Mouse (Mus musculus) hindlimb bud, embryonic 11.5 days (tissue): ENCODE data around the gene Wfikkn2.
A peak's percentile ranks its signal among the peaks of the same experiment; 100 is the strongest.

Experiments
- DNase-seq: peaks from one replicate; pipeline ENCODE4 v3.0.0-alpha.2; 2012; ENCODE audit warnings: low read depth, low spot score; ENCODE audit errors: extremely low spot score

Wfikkn2 gene

DNA sequence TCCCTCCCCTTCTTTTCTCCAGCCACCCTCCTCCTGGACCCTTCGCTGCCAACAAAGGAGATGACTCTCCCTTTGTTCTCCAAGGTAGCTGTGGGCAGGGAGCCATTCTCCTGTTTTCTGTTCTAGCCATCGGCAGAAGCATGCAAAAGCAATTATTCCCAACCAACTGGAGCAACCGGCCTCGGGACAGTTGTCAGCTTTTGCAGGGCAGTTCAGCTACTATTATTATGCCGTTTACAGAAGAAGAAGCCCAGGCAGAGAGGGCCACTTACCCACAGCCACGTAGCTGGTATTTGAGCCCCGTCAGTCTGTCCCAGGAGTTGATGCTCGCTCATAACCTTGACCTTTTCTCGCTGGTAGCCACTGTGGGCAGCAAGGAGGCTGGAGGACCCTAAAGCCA lies 17.4 kb downstream of the Wfikkn2 start:
- no peak for DNase-seq

GRCm38 (mm10) chr11:94225985-94226384 lies 19.8 kb downstream of the Wfikkn2 start:
- no peak for DNase-seq

GRCm38 (mm10) chr11:94223531-94223930 lies 22.3 kb downstream of the Wfikkn2 start:
- DNase-seq = no peak

DNA sequence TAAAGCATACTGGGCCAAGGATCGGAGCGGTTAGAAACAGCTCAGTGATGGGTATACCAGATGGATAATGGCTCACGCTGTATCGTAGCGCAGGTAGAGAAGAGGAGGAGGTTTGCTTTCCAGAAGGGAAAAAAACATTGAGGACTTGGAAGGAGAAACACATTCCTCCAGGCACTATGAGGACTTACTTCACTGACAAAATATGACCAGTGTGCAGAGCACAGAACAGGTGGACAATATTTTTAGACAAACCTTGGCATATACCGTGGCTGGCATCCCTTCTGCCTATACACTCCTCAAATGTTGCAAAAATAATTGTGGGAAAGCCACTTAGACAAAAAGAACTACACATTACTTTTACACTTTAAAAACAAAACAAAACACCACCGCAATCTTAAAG lies 24.5 kb downstream of the Wfikkn2 start:
- DNase-seq = no peak

- DNase-seq = no peak
These were observed 29.6 kb downstream of the Wfikkn2 start for GRCm38 (mm10) chr11:94216247-94216646.

- DNase-seq = no peak
These were observed 30.2 kb downstream of the Wfikkn2 start for GRCm38 (mm10) chr11:94215581-94215980.

DNA sequence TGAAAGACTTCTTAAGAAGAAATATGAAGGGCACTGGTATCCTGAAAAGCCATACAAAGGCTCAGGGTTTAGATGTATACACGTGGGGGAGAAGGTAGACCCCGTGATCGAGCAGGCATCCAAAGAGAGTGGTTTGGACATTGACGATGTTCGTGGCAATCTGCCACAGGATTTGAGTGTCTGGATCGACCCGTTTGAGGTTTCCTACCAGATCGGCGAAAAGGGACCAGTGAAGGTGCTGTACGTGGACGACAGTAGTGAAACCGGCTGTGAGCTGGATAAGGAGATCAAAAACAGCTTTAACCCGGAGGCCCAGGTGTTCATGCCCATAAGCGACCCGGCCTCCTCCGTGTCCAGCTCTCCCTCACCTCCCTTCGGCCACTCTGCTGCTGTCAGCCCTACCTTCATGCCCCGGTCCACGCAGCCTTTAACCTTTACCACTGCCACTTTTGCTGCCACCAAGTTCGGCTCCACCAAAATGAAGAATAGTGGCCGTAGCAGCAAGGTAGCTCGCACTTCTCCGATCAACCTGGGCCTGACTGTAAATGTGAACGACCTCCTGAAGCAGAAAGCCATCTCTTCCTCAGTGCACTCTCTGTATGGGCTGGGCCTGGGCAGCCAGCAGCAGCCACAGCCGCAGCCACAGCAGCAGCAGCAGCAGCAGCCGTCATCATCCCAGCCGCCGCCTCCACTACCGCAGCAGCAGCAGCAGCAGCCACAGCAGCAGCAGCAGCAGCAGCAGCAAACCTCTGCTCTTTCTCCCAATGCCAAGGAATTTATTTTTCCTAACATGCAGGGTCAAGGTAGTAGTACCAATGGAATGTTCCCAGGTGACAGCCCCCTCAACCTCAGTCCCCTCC lies 31.8 kb downstream of the Wfikkn2 start:
- no peak for DNase-seq

DNA sequence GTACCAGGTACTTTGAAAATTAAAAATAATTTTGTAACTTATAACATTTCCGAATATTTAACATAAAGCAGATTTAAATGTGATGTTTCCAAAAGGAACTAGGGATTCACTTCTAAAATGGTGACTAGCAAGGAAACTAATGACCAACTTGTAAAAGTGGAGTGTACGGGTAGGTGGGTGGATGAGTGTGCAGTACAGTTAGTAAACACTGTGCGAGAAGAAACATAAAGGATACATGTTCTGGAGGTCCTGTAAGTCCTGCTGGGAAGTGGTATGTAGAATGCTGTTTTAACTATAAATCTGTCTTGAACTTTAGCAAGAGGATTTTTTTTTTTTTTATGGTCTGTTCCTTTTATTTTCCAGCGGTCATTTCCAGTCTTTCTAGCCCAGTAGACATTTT lies 32.8 kb downstream of the Wfikkn2 start:
- no peak for DNase-seq

- DNase-seq = no peak
These were observed 33.3 kb downstream of the Wfikkn2 start for GRCm38 (mm10) chr11:94212489-94212836.

GRCm38 (mm10) chr11:94211651-94212488 lies 33.9 kb downstream of the Wfikkn2 start:
- DNase-seq = no peak

GRCm38 (mm10) chr11:94211124-94211603 lies 34.6 kb downstream of the Wfikkn2 start, which contains the start of gene Tob1:
Gene Tob1, plus strand, starts transcription at chr11:94211454.
- peak; percentile 98 for DNase-seq

GRCm38 (mm10) chr11:94210191-94211086 lies 35.4 kb downstream of the Wfikkn2 start:
- peak; percentile 94 for DNase-seq

DNA sequence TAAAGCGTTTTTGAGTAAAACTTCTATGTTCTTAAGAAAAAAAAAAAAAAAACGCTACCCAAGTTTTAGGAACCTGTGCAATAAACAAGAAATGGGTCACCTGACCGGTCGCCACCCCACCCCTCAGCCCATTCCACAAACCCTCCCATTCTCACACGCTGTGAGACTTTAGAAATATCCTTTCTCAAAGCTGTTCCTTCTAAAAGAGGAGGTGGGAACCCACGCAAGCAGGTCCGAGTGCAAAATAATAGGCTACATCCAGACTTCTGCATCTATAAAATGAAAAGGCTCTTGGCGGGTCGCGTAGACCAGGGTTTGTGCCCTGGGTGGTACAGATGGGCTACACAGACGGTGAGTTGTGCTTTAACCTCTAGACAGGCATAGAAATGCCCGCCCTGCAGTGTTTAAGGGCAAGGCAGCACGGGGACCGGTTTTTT lies 36.1 kb downstream of the Wfikkn2 start:
- no peak for DNase-seq

- DNase-seq = no peak
These were observed 36.8 kb downstream of the Wfikkn2 start for GRCm38 (mm10) chr11:94208811-94209675.

DNA sequence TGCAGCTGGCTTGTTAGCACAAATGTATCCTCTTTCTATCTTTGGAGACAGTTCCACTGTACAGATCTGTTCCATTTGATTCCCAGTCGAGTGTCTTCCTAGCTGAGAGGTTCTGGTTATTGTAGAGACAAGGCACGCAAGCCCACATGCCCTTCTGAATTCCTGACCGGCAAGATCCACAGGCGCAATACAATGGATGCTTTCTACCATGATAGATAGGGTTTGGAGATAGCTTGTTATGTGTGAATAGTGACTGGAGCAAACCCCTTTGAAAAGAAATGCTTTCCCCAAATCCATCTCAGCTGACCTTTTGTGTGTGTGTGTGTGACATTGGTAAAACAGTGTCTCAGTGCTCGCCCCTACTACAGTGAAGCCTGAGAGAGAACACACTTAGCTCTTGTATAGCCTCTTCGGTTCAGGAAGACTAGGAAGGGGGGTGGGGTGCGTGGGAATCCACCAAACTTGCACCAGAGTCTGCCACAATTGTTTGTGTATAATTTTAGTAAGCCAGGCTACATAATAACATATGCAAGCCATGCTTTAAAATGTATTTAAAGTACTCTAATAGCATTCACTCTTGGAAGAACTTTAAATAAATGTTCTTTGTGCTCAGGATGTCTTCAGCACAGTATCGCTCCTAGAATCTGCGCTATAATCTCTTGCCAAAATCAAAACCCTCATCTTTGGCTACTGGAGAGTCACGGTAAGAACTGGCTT lies 39.2 kb downstream of the Wfikkn2 start:
- DNase-seq = no peak

- DNase-seq = no peak
These were observed 42.7 kb downstream of the Wfikkn2 start for GRCm38 (mm10) chr11:94203066-94203465.

GRCm38 (mm10) chr11:94202106-94202505 lies 43.7 kb downstream of the Wfikkn2 start:
- DNase-seq = no peak

- no peak for DNase-seq
These were observed 45.4 kb downstream of the Wfikkn2 start for GRCm38 (mm10) chr11:94200422-94200821.

DNA sequence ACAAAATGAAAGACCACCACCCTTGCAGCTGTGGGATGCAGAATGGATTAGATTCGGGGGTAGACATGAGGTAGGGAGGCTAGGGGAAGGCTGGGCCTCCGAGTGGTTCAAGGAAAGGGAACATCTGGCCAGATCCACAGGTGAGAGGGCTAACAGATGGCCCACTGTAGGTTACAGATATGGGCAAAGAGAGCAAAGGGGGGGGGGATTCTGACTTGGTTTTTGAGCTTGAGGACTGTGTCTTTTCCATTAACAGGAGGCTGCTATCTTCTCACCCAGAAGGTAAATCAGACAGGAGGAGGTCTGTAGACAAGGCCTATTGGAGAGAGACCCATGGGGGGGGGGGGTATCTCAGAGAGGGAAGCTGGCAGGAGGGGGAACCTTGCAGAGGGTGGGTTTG lies 46.0 kb downstream of the Wfikkn2 start:
- DNase-seq = no peak
